Mouse (Mus musculus): ENCODE data around the gene Foxg1.

DNA sequence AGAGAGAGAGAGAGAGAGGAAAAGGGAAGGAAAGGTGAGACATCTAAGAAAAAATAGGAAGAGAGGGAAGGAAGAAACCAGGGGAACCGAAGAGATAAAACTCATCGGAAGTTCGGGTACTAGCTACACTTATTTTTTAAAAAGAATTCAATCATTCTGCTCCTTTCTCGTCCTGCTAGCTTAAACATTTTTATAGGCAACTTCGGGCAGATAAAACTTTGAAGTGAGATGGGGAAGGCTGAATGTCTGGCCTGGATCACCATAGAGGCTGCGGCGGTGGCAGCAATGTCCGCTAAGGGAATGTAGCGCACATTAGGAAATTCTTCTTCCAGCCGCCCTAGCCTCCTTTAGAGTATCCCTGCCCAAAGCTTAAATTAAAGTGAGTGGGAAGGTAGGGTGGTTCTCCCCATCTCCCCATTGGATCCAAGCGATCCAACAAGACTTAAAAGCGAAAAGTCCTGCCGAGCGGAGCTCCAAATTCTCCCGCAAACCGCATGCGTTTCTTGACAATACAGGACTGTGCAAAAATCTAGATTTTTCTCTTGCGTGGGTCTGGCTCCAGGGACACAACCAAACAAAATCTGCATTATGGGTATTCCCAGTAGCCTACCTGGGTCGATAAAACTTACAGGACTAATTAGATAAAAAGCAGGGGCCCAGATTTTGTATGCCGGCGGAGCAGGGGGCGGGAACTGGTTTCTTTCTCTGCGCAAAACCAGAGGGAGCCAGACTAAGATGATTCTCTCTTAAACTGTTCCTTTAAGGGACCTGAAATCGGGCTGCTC is 8.4 kb upstream of the Foxg1 start:
- TF ChIP-seq CTCF (IDR thresholded peaks at IDR 0.05; ENCODE audit: insufficient read depth, low read depth, low read length) (no peak), POLR2A (IDR thresholded peaks at IDR 0.05; ENCODE audit: insufficient read depth, low read depth, low read length) (no peak)

Data from olfactory bulb, adult 2 months (tissue).